Comparison of ENCODE assay signal across 22 mouse cellular contexts in genomic region chr7:102975843-102976242, GRCm38 (mm10).
"Had no signal": no experiment of that assay in that cellular context is flagged by ENCODE, and none has a peak within 500 bp of the region (broad histone marks: within the 10 kb centered on the region; RNA-seq: fewer than 3 reads in every experiment).

Olfr577 (minus strand) TSS chr7:102975943.

- DNase-seq: heart, postnatal 10 days; heart, postnatal 14 days; heart, postnatal 36 days; heart, postnatal 4 days; kidney, adult 11 months; kidney, adult 18-20 months; kidney, adult 2 months; kidney, adult 8-10 months; kidney, adult 9 months; kidney, postnatal 10 days; kidney, postnatal 14 days; kidney, postnatal 25 days; kidney, postnatal 36 days; kidney, postnatal 4 days; layer of hippocampus, adult 9-11 months; layer of hippocampus, postnatal 36 days had no signal

- ATAC-seq: hindbrain, embryonic 16.5 days; hindbrain, postnatal 0 days; inflammation-experienced regulatory T-cells, adult 6 months; intestine, embryonic 15.5 days; intestine, embryonic 16.5 days; intestine, postnatal 0 days had no signal
